Mouse (Mus musculus) brain, embryonic 14.5 days (tissue): ENCODE measurements at regions not wholly inside any gene's neighbourhood (a gene's known extent, or its start where the extent isn't known, plus 50 kb on each side); places are given as distances from the start of the nearest gene placed in this dataset.

Experiments
- CTCF ChIP-seq: fragments of 200-500 bp; IDR thresholded peaks from 2 replicates; pipeline ENCODE4 v1.5.1; 2012; ENCODE audit warnings: inconsistent platforms, mild to moderate bottlenecking, moderate library complexity, borderline replicate concordance; ENCODE audit not compliant: insufficient read depth, insufficient read length; ENCODE audit errors: extremely low read depth
- POLR2A ChIP-seq: fragments of 200-500 bp; IDR thresholded peaks from 2 replicates; pipeline ENCODE4 v1.6.1; 2012; ENCODE audit warnings: mild to moderate bottlenecking, inconsistent platforms, borderline replicate concordance; ENCODE audit not compliant: poor library complexity, insufficient read depth, insufficient read length, severe bottlenecking; ENCODE audit errors: extremely low read depth

- TF ChIP-seq CTCF, result no peak
- TF ChIP-seq POLR2A, result no peak
Measured at GRCm38 (mm10) chr1:75935866-75936265, 389.8 kb downstream of the Slc4a3 start.
